Mouse (Mus musculus) retina, postnatal 7 days (tissue): Measurements from ENCODE around the gene Vmn2r40.
"Not testable (repeated sequence)": the region's sequence is repeated elsewhere in the genome, so short reads cannot be mapped to it uniquely, and the experiment has no call there.

Source experiments
- DNase-seq: peaks from one replicate; pipeline ENCODE4 v3.0.0-alpha.2; 2012; ENCODE audit warnings: low read depth, low spot score

The Vmn2r40 gene

DNA sequence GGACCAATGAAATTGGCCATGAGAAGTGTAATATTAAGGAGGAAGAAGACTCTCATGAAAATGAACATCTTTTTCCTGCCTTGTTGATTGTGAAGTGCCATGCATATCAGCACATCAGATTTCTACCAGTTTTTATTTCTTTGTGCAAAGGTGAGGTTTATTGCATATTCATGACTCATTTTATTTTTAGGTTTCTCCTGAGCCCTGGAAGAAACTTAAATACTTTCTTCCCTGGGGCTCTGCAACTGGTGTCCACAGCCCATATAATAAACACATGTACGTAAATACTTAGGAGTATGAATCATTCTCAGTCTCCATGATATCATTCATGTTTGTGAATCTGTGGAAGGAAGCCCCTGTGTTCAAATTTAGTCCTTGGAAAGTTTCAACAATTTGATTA lies at the start of gene Vmn2r40:
Vmn2r40 (minus strand) TSS at position 101 of the 400 bp plus-strand sequence.
- not testable (repeated sequence) for DNase-seq
